Mouse (Mus musculus): ENCODE data around the gene Hoxc13. TPM values are rescaled to one million over a fixed set of nuclear protein-coding genes. Genes with fewer than 3 reads are reported as not detected.

The Hoxc13 gene
- total RNA-seq, 1 experiment from 2014 or later = not detected

DNA sequence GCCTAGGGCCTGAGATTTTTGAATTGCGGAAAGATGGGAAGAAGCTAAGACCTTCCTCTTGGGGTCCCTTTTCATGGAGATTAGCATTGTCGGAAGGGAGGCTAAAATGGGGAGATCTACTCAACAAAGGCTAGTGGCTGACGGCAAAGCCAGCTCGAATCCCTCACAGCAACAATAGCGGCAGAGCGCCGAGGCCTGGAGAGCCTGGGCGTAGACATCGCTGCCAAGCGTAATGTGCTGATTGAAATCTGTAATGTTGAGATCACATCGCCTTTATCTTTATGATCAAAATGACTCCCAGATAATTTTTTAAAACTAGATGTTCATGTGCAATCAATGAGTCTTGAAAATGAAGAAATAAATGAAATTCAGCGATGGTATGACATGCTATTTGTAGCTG lies 13.5 kb downstream of the Hoxc13 start:
- no peak for ATAC-seq (ENCODE audit: extremely low read depth, insufficient number of reproducible peaks, low FRiP score, poor library complexity, severe bottlenecking)

DNA sequence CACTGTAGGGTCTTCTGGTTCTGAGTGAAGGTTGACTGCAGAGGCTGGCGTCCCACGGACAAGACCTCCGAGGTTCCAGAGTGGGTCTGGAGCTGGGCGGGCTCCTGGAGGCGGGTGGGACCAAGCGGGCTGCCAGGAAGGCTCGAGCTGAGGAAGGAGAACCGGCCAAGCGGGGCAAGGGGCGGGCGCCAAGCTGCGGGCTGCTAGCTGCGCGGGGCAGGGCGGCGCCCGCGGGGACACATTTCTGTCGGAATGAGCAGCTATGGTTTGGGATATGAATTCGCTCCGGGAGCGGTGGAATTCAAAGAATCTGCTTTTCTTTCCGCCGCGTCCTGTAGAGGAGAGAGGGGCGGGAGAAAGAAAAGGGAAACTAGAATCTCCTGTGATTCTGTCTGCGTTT lies 14.0 kb downstream of the Hoxc13 start:
- no peak for ATAC-seq (ENCODE audit: extremely low read depth, insufficient number of reproducible peaks, low FRiP score, poor library complexity, severe bottlenecking)

DNA sequence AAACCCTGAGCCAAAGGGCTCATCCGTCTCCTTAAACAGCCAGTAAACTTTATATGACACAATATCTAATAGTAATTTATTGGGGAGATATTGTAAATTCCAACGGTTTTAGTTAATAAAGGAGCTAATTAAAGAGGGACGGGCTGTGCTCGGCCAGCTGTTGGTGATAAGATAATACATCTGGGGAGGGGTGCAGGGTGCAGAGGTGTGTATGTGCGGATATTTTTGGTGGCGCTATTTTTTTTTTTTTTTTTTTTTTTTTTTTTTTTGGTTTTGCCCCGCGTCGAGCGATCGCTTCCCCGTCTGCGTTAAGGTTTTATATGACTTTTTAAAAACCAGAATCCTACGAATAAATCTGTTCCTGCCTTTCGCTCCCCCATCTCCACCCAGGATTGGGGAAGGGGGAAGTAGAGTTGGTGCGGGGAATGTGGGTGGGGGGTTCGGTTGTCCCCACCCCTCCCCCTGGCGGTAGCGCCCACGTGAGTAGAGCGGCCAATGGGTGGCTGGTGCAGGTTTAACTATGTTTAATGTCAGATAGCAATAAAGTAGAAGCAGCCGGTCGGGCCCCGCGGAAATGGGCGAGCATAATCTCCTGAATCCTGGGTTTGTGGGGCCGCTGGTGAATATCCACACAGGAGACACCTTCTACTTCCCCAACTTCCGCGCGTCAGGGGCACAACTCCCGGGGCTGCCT lies 15.5 kb downstream of the Hoxc13 start, which contains the start of gene Hoxc12:
Gene Hoxc12 (plus strand): TSS at position 479 of the 694 bp plus-strand sequence.
- ATAC-seq (ENCODE audit: extremely low read depth, insufficient number of reproducible peaks, low FRiP score, poor library complexity, severe bottlenecking) = no peak

DNA sequence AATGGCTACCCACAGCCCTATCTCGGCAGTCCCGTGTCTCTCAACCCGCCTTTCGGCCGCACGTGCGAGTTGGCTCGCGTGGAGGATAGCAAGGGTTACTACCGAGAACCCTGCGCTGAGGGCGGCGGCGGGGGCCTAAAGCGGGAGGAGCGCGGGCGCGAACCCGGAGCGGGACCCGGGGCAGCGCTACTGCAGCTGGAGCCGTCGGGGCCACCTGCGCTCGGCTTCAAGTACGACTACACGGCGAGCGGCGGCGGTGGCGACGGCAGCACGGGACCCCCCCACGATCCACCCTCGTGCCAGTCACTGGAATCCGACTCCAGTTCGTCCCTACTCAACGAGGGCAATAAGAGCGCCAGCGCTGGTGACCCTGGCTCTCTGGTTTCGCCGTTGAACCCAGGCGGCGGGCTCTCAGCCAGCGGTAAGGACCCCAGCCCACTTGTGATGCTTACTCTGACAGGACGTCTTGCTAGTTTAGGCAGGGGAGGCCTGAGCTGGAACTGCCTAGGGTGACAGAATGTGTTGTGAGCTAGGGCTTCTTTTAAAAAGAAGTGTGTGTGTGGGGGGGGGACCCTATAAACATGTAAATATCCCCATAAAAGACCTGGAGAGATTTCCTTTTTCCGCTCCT lies 16.2 kb downstream of the Hoxc13 start:
- ATAC-seq (ENCODE audit: extremely low read depth, insufficient number of reproducible peaks, low FRiP score, poor library complexity, severe bottlenecking) = no peak

DNA sequence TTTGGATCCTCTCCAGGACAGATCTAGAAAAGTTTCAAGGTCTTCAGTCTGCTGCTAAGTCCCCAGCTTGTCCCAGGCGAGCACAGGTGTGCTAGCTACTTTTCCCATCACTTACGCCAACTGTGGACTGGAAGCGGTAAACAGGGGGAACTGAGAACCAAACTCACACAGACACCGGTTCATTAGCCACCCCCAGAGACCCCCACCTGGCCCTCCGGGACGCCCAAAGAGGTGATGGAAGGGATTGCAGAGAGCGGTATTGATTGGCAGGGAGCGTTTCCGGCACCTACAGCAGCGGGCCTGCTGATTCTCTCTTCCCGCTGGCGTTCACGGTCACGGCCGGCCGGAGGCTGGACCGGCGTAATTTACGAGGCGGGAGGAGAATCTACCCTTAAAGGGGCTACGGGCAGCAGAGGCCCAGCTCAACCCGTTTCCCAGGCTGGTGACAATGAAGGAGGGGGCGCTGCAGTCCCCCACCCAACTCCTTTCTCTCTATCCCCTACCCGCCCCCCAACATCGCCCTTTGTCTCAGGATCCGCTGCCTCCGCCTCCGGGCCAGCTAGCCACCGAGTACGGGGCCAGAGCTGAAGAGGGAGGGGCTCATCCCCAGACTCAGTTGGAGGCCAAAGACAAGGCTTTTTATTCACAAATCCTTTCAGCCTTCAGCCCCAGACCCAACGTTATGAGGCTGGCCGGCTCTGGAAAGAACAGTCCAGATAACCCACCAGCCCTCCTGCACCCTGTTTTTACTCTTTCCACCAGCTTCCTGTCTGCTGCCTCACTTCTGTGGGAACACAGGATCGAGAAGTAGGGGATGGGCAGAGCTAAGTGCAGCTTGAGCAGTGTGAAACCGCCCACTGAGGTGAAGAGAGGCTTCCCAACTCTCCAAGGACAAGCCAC lies 18.6 kb downstream of the Hoxc13 start:
- no peak for ATAC-seq (ENCODE audit: extremely low read depth, insufficient number of reproducible peaks, low FRiP score, poor library complexity, severe bottlenecking)

DNA sequence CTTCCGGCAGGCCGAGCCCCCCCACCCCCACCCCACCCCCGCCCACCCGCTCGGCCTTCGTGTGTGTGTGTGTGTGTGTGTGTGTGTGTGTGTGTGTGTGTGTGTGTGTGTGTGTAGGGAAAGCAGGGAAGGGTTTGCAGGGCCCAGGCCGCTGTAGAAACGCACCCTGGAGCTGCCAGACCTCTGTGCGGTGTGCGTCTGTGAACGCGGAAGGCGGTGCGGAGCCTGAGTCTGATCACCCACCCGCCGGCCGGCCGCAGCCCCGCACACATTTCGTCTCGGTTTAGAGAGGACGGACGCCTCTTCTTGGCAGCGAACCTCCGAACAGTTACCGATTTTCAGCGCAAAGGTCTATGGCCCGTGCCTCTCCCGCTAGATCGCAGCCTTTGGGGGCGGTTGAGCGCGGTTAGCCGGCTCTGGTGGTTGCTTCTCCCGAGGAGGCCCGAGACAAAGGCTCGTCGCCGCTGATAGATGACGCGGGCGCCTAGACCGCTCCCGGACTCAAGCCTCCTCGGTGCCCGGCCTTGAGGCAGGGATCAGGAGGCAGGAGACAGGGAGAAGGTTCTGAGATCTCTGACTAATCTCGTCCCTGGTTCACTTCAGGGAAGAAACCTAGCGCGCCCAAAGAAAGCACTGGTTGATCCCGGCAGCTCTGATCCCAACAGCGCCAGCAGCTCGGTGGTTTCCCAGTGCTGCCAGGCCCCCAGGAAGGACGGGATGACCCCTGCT lies 22.0 kb downstream of the Hoxc13 start:
- no peak for ATAC-seq (ENCODE audit: extremely low read depth, insufficient number of reproducible peaks, low FRiP score, poor library complexity, severe bottlenecking)

DNA sequence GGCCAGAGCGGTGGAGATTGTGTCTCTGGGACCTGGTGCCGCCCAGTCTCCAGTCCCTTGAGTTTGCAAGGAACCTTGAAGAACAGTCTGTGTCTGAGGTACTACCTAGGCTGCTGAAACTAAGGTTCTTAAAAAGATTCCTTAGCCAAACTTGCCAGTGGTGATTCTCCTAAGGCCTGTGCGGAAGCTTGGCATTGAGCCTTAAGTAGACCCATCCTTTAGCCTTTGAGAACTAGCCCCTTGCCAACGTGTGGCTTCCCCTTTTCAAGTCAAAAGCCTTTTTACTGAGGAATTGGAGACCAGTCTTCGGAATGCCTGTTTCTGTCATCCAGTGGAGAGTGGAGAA lies 22.5 kb downstream of the Hoxc13 start:
- no peak for ATAC-seq (ENCODE audit: extremely low read depth, insufficient number of reproducible peaks, low FRiP score, poor library complexity, severe bottlenecking)

DNA sequence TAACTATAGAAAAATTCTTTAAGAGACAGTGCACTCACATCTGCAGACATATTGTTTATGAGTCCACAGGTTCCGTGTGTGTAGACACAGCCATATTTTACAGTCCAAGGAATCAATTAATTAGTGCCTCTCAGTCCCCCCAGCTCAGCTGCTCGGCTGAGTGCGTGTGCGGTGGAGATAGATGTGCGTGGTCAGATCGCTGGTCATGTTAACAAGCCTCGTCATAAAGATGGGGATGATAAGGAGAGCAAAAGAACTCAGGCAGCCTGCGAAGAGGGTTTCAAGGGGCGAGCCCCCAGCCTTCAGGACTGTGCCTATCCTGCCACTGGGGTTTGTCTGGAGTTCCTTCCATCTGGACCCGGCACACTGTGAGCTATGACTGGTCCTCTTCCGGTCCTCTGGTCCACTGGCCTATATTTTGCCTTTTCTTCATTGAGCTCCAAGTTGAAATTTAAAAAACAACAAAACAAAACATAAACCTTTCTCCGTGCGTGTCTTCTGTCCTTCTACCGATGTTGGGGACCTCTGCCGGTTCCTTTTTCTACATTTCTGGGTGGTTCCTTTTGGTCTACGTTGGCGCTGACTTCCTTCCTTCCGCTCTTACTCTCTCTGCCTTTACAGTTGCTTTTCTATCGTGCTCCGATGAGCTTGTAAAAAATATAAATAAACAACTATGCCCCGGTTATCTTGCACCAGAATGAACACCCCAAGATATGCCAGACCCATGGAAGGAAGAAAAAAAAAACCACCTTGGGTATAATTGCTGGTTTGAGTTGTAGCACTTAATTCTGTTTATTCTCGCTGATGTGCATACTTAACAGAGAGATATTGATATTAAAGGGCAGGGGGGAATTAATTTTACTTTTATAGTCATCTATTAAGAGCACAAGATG lies 24.5 kb downstream of the Hoxc13 start:
- ATAC-seq (ENCODE audit: extremely low read depth, insufficient number of reproducible peaks, low FRiP score, poor library complexity, severe bottlenecking) = no peak

DNA sequence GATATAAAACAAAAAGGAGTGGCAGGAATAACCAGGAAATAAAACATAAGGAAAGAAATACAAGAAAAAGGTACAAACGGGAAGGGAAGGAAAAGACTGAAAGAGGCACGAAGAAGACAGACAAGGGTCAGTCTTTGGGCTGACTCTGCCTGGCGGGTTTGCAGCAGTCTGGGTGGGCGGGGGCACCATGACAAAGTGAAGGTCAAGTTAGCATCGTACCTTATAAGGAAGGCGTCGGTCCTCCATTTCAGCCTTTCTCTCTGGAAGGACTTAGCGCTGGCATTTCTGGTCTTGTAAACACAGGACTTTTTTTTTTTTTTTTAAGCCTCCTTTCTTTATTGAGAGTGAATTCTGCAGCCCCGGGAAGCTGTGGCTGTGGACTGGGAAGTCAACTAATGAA lies 26.4 kb downstream of the Hoxc13 start:
- no peak for ATAC-seq (ENCODE audit: extremely low read depth, insufficient number of reproducible peaks, low FRiP score, poor library complexity, severe bottlenecking)

DNA sequence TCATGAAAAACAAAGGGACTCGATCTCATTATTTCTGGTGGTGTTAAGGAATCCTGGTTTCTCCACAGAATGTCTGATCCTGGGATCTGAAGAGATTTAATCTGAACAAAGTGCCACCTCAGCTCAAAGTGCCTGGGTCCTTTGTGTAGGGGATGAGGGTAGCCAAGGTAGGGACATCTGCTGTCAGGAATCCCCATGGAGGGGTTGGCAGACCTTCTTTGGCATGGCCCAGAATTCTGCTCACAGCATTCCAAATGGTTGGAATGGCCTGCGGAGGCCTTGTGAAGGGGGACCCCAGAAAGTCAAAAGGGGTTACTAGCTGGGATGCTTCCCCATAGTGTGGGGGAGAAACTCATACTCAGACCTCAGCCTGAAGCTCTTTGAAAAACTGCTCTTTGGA lies 27.9 kb downstream of the Hoxc13 start:
- ATAC-seq (ENCODE audit: extremely low read depth, insufficient number of reproducible peaks, low FRiP score, poor library complexity, severe bottlenecking) = no peak

DNA sequence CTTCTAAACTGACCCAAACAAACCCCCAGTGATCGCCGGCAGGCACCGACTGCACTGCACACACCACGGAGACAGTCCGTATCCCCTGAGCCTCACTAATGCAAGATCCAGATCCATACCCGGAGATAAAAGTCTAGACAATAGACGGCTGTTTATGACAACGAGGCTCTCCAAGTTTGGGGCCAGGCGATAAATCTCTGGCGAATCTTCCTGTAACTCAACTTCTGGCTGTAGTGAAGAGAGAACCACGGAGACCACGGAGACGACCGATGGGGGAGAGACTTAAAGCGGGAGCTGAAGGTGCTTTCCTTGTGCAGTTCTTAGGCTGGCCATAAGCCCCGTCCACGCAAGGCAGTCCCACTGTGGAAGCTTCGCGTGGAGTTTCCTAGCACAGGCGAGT lies 28.8 kb downstream of the Hoxc13 start:
- no peak for ATAC-seq (ENCODE audit: extremely low read depth, insufficient number of reproducible peaks, low FRiP score, poor library complexity, severe bottlenecking)

DNA sequence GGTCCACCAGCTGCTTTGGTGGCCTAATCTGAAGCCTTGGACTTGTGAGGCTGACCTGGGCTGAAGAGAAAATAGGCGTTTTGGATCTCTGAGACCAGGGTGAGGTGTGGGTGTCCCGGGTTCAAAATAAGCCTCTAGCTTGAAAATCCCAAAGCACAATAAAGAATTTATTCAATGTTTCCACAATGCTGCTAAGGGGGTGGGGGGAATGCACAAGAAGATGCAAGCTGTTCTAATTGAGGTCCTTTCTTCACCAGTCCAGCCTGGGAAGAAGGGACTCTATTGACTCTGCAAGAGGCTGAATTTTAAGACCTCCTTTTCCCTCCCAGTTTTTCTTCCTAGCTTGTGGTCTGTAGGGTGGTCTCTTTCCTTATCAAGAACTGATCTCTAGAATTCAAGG lies 30.0 kb downstream of the Hoxc13 start:
- ATAC-seq (ENCODE audit: extremely low read depth, insufficient number of reproducible peaks, low FRiP score, poor library complexity, severe bottlenecking) = no peak

DNA sequence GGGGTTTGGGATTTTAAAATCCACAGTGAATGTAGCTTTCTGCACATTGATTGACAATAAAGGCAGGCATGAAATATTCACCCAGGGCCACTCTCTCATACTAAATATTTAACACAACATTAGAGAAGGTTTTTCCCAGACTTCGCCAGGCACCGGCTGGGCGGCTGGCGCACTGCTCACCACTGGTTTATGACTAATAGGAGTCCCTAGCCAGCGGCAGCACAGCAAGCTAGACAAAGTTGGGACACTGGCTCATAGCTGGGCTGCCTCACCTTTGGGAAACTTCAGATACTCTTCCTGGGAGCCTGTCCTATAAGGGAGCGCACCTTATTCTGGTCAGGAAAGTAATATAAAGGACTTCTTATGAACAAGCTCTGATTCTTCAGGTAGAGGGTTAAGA lies 32.7 kb downstream of the Hoxc13 start:
- ATAC-seq (ENCODE audit: extremely low read depth, insufficient number of reproducible peaks, low FRiP score, poor library complexity, severe bottlenecking) = no peak

DNA sequence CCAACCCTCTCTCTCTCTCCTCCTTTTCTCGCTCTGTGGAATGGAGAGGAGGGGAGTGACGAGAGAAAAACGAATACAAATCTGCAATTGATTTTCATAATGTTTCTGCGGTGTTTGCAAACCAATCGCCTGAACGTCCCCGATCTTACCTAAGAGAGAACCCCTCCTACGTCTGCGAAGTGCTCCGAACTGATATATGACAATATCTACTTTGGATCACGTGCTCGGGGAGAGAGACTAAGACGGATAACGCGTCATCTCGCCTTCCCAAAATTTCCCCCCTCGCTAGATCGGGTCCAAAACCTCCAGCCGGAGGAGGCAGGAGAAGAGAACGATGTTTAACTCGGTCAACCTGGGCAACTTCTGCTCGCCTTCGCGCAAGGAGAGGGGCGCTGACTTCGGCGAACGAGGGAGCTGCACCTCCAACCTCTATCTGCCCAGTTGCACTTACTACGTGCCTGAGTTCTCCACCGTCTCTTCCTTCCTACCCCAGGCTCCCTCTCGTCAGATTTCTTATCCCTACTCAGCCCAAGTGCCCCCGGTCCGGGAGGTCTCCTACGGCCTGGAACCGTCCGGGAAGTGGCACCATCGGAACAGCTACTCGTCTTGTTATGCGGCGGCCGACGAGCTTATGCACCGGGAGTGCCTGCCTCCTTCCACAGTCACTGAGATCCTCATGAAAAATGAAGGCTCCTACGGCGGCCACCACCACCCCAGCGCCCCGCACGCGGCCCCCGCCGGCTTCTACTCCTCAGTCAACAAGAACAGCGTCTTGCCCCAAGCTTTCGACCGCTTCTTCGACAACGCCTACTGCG lies 33.5 kb downstream of the Hoxc13 start, which contains the start of gene Hoxc11:
Gene Hoxc11 (plus strand): TSS at position 236 of the 815 bp plus-strand sequence.
- ATAC-seq (ENCODE audit: extremely low read depth, insufficient number of reproducible peaks, low FRiP score, poor library complexity, severe bottlenecking) = no peak

DNA sequence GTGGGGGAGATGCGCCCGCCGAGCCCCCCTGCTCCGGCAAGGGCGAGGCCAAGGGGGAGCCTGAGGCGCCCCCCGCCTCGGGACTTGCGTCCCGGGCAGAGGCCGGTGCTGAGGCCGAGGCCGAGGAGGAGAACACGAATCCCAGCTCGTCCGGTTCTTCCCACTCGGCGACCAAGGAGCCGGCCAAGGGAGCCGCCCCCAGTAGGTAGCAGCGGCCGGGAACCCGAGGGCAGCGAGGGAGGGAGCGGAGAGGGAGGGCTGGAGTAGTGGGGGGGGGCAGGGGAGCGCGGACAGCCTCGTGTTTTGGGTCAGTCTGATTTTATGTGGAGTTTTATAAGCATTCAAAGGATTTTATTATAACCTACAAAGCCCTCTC lies 34.1 kb downstream of the Hoxc13 start:
- no peak for ATAC-seq (ENCODE audit: extremely low read depth, insufficient number of reproducible peaks, low FRiP score, poor library complexity, severe bottlenecking)

DNA sequence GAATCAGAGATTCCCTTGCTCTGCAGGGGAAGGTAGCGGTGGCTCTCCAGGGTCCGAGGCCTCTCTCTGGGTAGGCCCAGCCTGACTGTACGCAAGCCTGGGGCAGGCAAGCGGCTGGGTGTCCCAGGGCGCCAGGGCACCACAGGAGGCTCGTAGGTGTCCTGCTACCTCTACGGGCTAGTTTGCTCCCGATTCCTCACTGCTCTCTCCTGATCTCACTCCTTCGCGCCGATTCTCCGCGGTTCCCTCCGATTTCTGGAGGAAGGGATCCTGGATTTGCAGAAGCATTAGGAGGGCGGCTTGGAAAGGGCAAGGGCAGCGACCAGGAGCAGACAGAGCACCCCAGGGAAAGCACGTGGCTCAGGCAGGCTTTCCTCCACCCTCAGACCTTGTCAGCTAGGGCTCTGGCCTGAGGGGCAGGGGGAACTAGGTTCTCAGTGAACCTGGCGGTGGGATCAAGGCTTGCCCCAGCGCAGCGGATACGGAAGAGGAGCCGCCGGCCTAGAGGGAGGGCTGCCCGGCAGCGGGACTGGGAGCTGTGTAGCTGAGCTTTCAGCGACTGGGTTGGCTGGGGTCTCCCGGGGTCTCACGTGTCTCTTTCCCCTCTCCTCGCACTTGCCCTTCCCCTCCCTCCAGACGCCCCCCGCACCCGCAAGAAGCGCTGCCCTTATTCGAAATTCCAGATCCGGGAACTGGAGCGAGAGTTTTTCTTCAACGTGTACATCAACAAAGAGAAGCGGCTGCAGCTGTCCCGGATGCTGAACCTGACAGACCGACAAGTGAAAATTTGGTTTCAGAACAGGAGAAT lies 35.1 kb downstream of the Hoxc13 start:
- no peak for ATAC-seq (ENCODE audit: extremely low read depth, insufficient number of reproducible peaks, low FRiP score, poor library complexity, severe bottlenecking)

DNA sequence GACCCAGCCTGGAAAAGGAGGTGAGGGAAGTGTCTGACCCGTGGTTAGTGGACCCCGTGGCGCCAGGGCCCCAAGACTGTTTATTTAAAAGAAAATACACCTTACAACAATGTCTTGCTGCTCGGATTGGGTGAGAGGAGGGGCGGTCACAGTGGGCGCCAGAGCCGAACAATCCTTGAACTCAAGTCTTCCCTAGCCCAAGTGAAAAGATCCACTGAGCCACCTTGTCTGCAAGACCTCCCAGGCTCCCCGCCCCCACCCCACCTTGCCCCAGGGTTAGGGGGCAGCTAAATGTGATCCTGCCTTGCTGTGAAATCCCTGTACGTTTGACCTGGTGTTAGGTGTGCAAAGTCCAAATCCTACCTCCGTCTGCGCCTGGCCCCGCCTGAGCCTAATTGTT lies 36.0 kb downstream of the Hoxc13 start:
- ATAC-seq (ENCODE audit: extremely low read depth, insufficient number of reproducible peaks, low FRiP score, poor library complexity, severe bottlenecking) = no peak

Data from neutrophil, adult 5-6 weeks (primary cell).